8 mouse cellular contexts compared by ENCODE assay signal in genomic region chr9:123717186-123718008, GRCm38 (mm10). TPM values are rescaled to one million over a fixed set of nuclear protein-coding genes. Genes with fewer than 3 reads are reported as not detected.
DNase-seq lines count a peak whose midpoint lies in the region; ATAC-seq and TF ChIP-seq lines count a peak whose summit lies in the region.

Lztfl1 (minus strand) TSS chr9:123717697.

- H3K4me1 ChIP-seq in ES-Bruce4 (ENCODE audit: control insufficient read depth, insufficient read depth, low read length) = no peaks in the 10 kb centered on the region
- peaks cover 9% of the 10 kb centered on the region for H3K4me1 ChIP-seq in forebrain, embryonic 13.5 days
- H3K4me1 ChIP-seq in liver, postnatal 0 days (ENCODE audit: insufficient read depth) = 0 out of 2 replicates have a peak, but pooled peaks cover 4% of the 10 kb centered on the region
- peaks cover 8% of the 10 kb centered on the region; the same call in 1 of the 2 replicates for H3K4me1 ChIP-seq in neural tube, embryonic 14.5 days (ENCODE audit: control insufficient read depth, insufficient read depth, low read length)

- TF ChIP-seq EP300 in ES-Bruce4 (IDR thresholded peaks at IDR 0.05; ENCODE audit: insufficient read depth, low read depth, low read length) = no peak
- TF ChIP-seq EP300 in liver, postnatal 0 days (IDR thresholded peaks at IDR 0.05; ENCODE audit: low read depth) = no peak

- TF ChIP-seq CTCF in ES-Bruce4 (IDR thresholded peaks at IDR 0.05; ENCODE audit: low read depth, low read length) = no peak
- TF ChIP-seq CTCF in liver, postnatal 0 days (IDR thresholded peaks at IDR 0.05; ENCODE audit: low read depth) = no peak

- H3K9ac ChIP-seq in ES-Bruce4 (ENCODE audit: low read depth, poor library complexity, severe bottlenecking) = peak within 1 kb of the TSS; percentile 70
- peak within 1 kb of the TSS; percentile 81 for H3K9ac ChIP-seq in forebrain, embryonic 13.5 days
- peak within 1 kb of the TSS; percentile 78 for H3K9ac ChIP-seq in liver, postnatal 0 days (replicated peaks)
- peak within 1 kb of the TSS; percentile 81 for H3K9ac ChIP-seq in neural tube, embryonic 14.5 days (replicated peaks; ENCODE audit: low read depth, low read length)

- peak; percentile 97 for DNase-seq in heart, postnatal 10 days
- DNase-seq in large intestine, adult 2 months (ENCODE audit: low read depth, low spot score) = peak; percentile 98
- peak; percentile 98 for DNase-seq in liver, postnatal 0 days
- DNase-seq in testis, postnatal 10 days (ENCODE audit: low spot score) = peak; percentile 95

- 1% methylated on average over 55 of the region's 55 CpGs for WGBS in forebrain, embryonic 13.5 days
- under 1% methylated on average over 55 of the region's 55 CpGs for WGBS in large intestine, adult 2 months
- WGBS in liver, postnatal 0 days (ENCODE audit: insufficient replicate concordance) = under 1% methylated on average over 55 of the region's 55 CpGs
- WGBS in neural tube, embryonic 14.5 days = under 1% methylated on average over 54 of the region's 55 CpGs

- no peak within 1 kb of the TSS for H3K27ac ChIP-seq in ES-Bruce4 (ENCODE audit: insufficient read depth, low read length)
- peak within 1 kb of the TSS; percentile 59 for H3K27ac ChIP-seq in forebrain, embryonic 13.5 days
- H3K27ac ChIP-seq in liver, postnatal 0 days (ENCODE audit: low read depth) = peak within 1 kb of the TSS; percentile 68
- H3K27ac ChIP-seq in neural tube, embryonic 14.5 days (ENCODE audit: low read depth, low read length) = peak within 1 kb of the TSS; percentile 66

- peak within 1 kb of the TSS; percentile 89 for H3K4me3 ChIP-seq in ES-Bruce4 (ENCODE audit: low read depth, low read length)
- H3K4me3 ChIP-seq in forebrain, embryonic 13.5 days = peak within 1 kb of the TSS; percentile 87
- peak within 1 kb of the TSS; percentile 63 for H3K4me3 ChIP-seq in liver, postnatal 0 days (ENCODE audit: low read depth, low read length)
- H3K4me3 ChIP-seq in neural tube, embryonic 14.5 days (ENCODE audit: low read depth, low read length) = peak within 1 kb of the TSS; percentile 89

- H3K36me3 ChIP-seq in ES-Bruce4 (ENCODE audit: control insufficient read depth, insufficient read depth, low read length, poor library complexity, severe bottlenecking) = no peaks in the 10 kb centered on the region
- H3K36me3 ChIP-seq in forebrain, embryonic 13.5 days (ENCODE audit: poor library complexity, severe bottlenecking) = no peaks in the 10 kb centered on the region
- H3K36me3 ChIP-seq in liver, postnatal 0 days (replicated peaks; ENCODE audit: insufficient read depth, low read length) = no peaks in the 10 kb centered on the region
- H3K36me3 ChIP-seq in neural tube, embryonic 14.5 days (ENCODE audit: control insufficient read depth, insufficient read depth, low read length) = no peaks in the 10 kb centered on the region

- H3K4me2 ChIP-seq in forebrain, embryonic 13.5 days = peak within 1 kb of the TSS; percentile 75
- peak within 1 kb of the TSS; percentile 80 for H3K4me2 ChIP-seq in liver, postnatal 0 days (ENCODE audit: low read depth, low read length)
- H3K4me2 ChIP-seq in neural tube, embryonic 14.5 days (ENCODE audit: low read depth, low read length) = peak within 1 kb of the TSS; percentile 70

- intact Hi-C loops in heart, postnatal 10 days (cut with DNase I) = loop anchor here (10.0 kb wide), 1 partner anchor 263 kb away; no protein-coding TSS in a partner anchor

- TF ChIP-seq POLR2A in ES-Bruce4 (IDR thresholded peaks at IDR 0.05; ENCODE audit: insufficient read depth, low read length) = no peak

- no peaks in the 10 kb centered on the region for H3K27me3 ChIP-seq in ES-Bruce4 (ENCODE audit: control insufficient read depth, insufficient read depth, low read length, poor library complexity, severe bottlenecking)
- no peaks in the 10 kb centered on the region for H3K27me3 ChIP-seq in forebrain, embryonic 13.5 days
- no peaks in the 10 kb centered on the region for H3K27me3 ChIP-seq in liver, postnatal 0 days (ENCODE audit: insufficient read depth, low read length)
- no peaks in the 10 kb centered on the region for H3K27me3 ChIP-seq in neural tube, embryonic 14.5 days (ENCODE audit: control insufficient read depth, insufficient read depth, low read length)

- H3K9me3 ChIP-seq in ES-Bruce4 (replicated peaks; ENCODE audit: control insufficient read depth, insufficient read depth, low read length, poor library complexity, severe bottlenecking) = no peaks in the 10 kb centered on the region; the same call in 1 of the 2 replicates
- H3K9me3 ChIP-seq in forebrain, embryonic 13.5 days (replicated peaks) = no peaks in the 10 kb centered on the region
- no peaks in the 10 kb centered on the region for H3K9me3 ChIP-seq in liver, postnatal 0 days (ENCODE audit: low read length)
- H3K9me3 ChIP-seq in neural tube, embryonic 14.5 days (ENCODE audit: control insufficient read depth, low read length) = no peaks in the 10 kb centered on the region

- peak; percentile 99 for ATAC-seq in cerebellum, adult (ENCODE audit: insufficient number of reproducible peaks, low FRiP score, low TSS enrichment)
- ATAC-seq in forebrain, embryonic 13.5 days = peak; percentile 99
- peak; percentile 99 for ATAC-seq in liver, postnatal 0 days
- ATAC-seq in neural tube, embryonic 14.5 days (ENCODE audit: low read depth) = peak; percentile 100

RNA-seq across cellular contexts. Expression of gene Lztfl1, which starts in this region (rescaled TPM):
- polyA plus RNA-seq in ES-Bruce4 (2011; ENCODE audit: insufficient read depth, insufficient read length, low read depth, missing spikeins) = 26.9 and 30.3 TPM in 2 replicates
- 50.8 and 52.7 TPM in 2 replicates for polyA plus RNA-seq in forebrain, embryonic 13.5 days (2015; fragmentation: Nextera tagmentation; extraction: Ambion mirVana)
- total RNA-seq in heart, postnatal 10 days (2021) = 10 to 100 TPM; 38.3 to 42.2 TPM
- polyA plus RNA-seq in large intestine, adult 2 months (2012; rRNA removed) = 1.3 and 3.8 TPM in 2 replicates
- polyA plus RNA-seq in liver, postnatal 0 days (2015; fragmentation: Nextera tagmentation; extraction: Ambion mirVana) = 16.6 and 16.8 TPM in 2 replicates
- 51.4 and 62.8 TPM in 2 replicates for polyA plus RNA-seq in neural tube, embryonic 14.5 days (2014; fragmentation: Nextera tagmentation; extraction: Ambion mirVana)
